Mouse (Mus musculus): Measurements from ENCODE around the gene Atad1.

GRCm38 (mm10) chr19:32779131-32779530 is 39.5 kb upstream of the Atad1 start:
- TF ChIP-seq POLR2A (IDR thresholded peaks at IDR 0.05; ENCODE audit: insufficient read depth, low read depth, low read length) (no peak), CTCF (IDR thresholded peaks at IDR 0.05; ENCODE audit: insufficient read depth, low read depth, low read length) (no peak)
